Mouse (Mus musculus) brain, embryonic 14.5 days (tissue): Measurements from ENCODE around the gene Prpf19. TPM values are rescaled to one million over a fixed set of nuclear protein-coding genes. Genes with fewer than 3 reads are reported as not detected.

Source experiments
- DNase-seq: peaks from one replicate; pipeline ENCODE4 v3.0.0-alpha.2; 2011; ENCODE audit warnings: low read depth
- CTCF ChIP-seq: fragments of 200-500 bp; IDR thresholded peaks from 2 replicates; pipeline ENCODE4 v1.5.1; 2012; ENCODE audit warnings: inconsistent platforms, mild to moderate bottlenecking, moderate library complexity, borderline replicate concordance; ENCODE audit not compliant: insufficient read depth, insufficient read length; ENCODE audit errors: extremely low read depth
- POLR2A ChIP-seq: fragments of 200-500 bp; IDR thresholded peaks from 2 replicates; pipeline ENCODE4 v1.6.1; 2012; ENCODE audit warnings: mild to moderate bottlenecking, inconsistent platforms, borderline replicate concordance; ENCODE audit not compliant: poor library complexity, insufficient read depth, insufficient read length, severe bottlenecking; ENCODE audit errors: extremely low read depth
- polyA plus RNA-seq: library from polyadenylated mRNA; depleted of rRNA; stranded (reverse); fragments of >200 nt; gene quantifications from 2 replicates; pipeline ENCODE4 v1.2.3, GENCODE M21; 2012; rRNA removed

Prpf19 gene
- polyA plus RNA-seq, 1 experiment, result 341 TPM

DNA sequence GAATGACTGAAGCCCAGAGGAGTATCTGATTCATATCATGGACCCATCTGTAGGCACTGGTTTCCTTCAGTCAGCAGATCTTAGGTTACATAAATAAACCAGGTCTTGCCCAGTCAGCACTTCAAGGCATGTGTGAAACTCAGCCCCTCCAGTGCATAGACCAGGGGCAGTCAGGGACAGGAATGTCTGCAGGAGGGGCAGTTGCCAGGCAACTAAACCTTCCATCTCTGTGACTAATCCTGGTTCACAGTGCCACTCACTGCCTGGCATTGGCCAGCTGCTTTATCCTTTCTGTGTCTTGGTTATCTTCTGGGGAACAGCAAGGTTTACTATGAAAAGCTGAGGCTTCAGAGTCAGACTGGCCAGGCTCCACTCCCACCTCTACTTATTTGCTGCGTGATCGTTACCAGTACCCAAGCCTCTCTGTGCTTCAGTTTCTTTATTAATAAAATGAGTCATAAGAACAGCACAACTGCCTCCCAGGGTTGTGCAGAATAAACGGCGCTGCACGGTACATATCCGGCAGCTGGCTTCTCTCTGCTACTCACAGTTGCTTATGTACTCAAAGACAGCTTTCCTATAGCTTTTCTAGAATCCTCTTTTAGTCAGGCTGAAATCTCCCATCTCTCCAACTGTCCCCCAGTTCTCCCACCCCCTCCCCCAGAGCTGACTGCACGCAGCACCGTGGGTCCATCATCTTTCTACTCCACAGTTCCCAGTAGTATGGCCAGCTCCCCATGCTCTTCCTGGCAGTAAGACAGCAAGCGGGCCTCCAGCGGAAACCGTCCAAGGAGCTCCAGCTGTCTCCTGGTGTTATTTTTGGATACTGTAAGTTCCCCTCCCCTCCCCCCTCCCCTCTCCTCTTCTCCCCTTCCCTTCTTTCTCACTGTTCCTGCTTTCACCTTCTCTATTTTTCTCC is 57.2 kb downstream of the Prpf19 start:
- TF ChIP-seq CTCF, result no peak
- no peak for TF ChIP-seq POLR2A
- peak; percentile 65 for DNase-seq

Other genes starting within 250 kb of the Prpf19 start
- 0.07 TPM in 1 of 2 replicates, not detected in the other for gene Pga5, start 217.2 kb upstream of the Prpf19 start, polyA plus RNA-seq
- gene Vps37c, start 206.5 kb upstream of the Prpf19 start, polyA plus RNA-seq, result 28.5 and 29.0 TPM in 2 replicates
- gene Cd5, start 156.2 kb upstream of the Prpf19 start, polyA plus RNA-seq, result 0.16 and 0.20 TPM in 2 replicates
- gene Cd6, start 65.2 kb upstream of the Prpf19 start, polyA plus RNA-seq, result not detected in 2 replicates
- 0.61 and 1.0 TPM in 2 replicates for gene Slc15a3, start 55.5 kb upstream of the Prpf19 start, polyA plus RNA-seq
- gene Tmem132a, start 25.3 kb upstream of the Prpf19 start, polyA plus RNA-seq, result 292 and 301 TPM in 2 replicates
- gene Tmem109, start 13.2 kb upstream of the Prpf19 start, polyA plus RNA-seq, result 41.9 and 47.1 TPM in 2 replicates
- gene Zp1, start 25.4 kb downstream of the Prpf19 start, polyA plus RNA-seq, result 0.13 and 0.16 TPM in 2 replicates
- gene Ptgdr2, start 41.9 kb downstream of the Prpf19 start, polyA plus RNA-seq, result 0.30 and 0.44 TPM in 2 replicates
- 6.2 and 6.3 TPM in 2 replicates for gene Ccdc86, start 54.0 kb downstream of the Prpf19 start, polyA plus RNA-seq
- gene Ms4a10, start 79.4 kb downstream of the Prpf19 start, polyA plus RNA-seq, result not detected in 2 replicates
- not detected in 2 replicates for gene Ms4a15, start 98.0 kb downstream of the Prpf19 start, polyA plus RNA-seq
- not detected in 2 replicates for gene Ms4a18, start 122.8 kb downstream of the Prpf19 start, polyA plus RNA-seq
- gene Ms4a8a, start 185.9 kb downstream of the Prpf19 start, polyA plus RNA-seq, result not detected in 2 replicates
- not detected in 2 replicates for gene 1700017D01Rik, start 235.6 kb downstream of the Prpf19 start, polyA plus RNA-seq